Mouse (Mus musculus) left cerebral cortex, postnatal 10 days (tissue): Measurements from ENCODE around the gene Gprin1. TPM values are rescaled to one million over a fixed set of nuclear protein-coding genes. Genes with fewer than 3 reads are reported as not detected.
"Not testable (repeated sequence)": the region's sequence is repeated elsewhere in the genome, so short reads cannot be mapped to it uniquely, and the experiment has no call there.

Source experiments
- DNase-seq, 2 experiments: peaks; one replicate each; pipeline ENCODE4 v3.0.0; 2021 to 2022; ENCODE audit warnings: low spot score in 2 of 2, mixed read lengths in 1 of 2; ENCODE audit errors: extremely low spot score in 1 of 2
- intact Hi-C: fragments of 180-260 bp; cut with DNase I; formaldehyde crosslinking; loops from one replicate; pipeline ENCODE4 v1.15.1; 2025
- total RNA-seq, 2 experiments: library from RNA; stranded (reverse); gene quantifications; 2 replicates each; pipeline ENCODE4 v1.2.3; 2021

The Gprin1 gene
- 100 to 1,000 TPM; 213 to 226 TPM for total RNA-seq

DNA sequence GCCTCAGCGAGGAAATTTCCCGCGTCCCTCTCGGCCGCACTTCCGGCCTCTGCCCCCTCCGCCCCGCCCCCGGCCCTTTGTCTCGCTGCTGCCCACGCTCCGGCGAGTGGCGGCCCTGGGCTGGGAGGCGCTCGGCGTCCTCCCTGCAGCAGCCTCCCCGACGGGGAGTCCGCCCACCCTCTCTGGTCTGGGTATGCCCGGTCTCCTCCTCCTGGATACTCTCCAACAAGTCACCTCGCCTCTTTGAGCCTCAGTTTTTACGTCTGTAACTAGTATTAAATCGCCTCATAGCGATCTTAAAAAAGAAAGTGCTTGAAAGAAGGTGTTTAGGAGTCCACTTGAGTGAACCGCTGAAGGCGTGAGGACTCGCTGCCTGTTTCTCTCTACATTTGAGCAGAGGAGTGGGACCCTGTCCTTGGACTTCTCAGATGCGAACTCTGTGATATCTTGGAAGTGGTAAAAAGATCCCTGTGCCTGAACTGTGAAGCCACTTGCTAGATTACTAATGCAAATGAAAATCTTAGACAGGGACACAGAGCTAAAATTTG is at the start of gene Gprin1:
Gene Gprin1 (minus strand): TSS at position 11 of the 548 bp plus-strand sequence.
- no peak for DNase-seq
- intact Hi-C loops, result no loop called here

DNA sequence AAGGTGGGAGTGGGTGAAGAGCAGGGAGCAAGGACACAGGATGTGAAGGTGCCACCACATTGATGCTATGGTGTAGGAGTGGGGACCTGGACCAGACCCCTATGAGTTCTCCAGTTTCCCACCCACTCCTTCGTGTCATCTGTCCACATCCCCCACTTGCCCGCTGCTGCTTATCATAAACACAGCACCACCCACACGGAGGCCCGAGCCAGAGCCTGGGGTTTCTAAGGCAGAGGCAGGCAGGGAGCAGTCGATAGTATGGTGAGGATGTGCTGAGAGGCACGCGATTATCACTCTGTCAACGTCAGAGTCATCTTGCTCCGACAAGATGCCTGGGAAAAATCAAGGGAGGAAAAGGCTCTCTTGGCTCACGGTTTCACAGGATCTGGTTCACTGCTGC is 49.1 kb upstream of the Gprin1 start:
- intact Hi-C loops, result loop anchor here (2.0 to 5.0 kb wide), 3 partner anchors 81 to 379 kb away; no protein-coding TSS in a partner anchor
- DNase-seq, result peak in 1 of 2 experiments; percentile 65

- intact Hi-C loops, result loop anchor here (2.0 to 5.0 kb wide), 3 partner anchors 81 to 379 kb away; no protein-coding TSS in a partner anchor
- peak in 1 of 2 experiments; percentile 59 for DNase-seq
Measured at GRCm38 (mm10) chr13:54797861-54798643, 48.4 kb upstream of the Gprin1 start.

GRCm38 (mm10) chr13:54797356-54797755 is 47.7 kb upstream of the Gprin1 start:
- intact Hi-C loops, result loop anchor here (5.0 kb wide), 2 partner anchors 80 to 380 kb away; no protein-coding TSS in a partner anchor
- peak in 1 of 2 experiments; percentile 49 for DNase-seq

DNA sequence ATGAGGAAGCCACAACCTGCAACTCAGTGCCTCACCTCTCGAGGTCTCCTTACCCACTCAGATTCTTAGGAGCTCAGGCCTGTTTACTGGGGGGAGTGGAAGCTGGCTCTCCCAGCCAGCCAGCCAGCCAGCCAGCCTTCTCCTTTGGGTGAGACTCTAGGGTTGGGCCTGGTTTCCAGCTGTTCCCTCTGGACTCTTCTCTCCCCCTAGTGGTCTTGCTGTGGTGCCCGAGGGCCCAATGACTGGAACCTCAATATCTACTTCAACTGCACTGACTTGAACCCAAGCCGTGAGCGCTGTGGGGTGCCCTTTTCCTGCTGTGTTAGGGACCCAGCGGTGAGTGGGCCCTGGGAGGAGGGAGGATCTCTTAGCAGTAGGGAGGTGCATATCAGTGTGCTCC is 45.2 kb upstream of the Gprin1 start:
- intact Hi-C loops, result loop anchor here (5.0 kb wide), 2 partner anchors 78 to 382 kb away; no protein-coding TSS in a partner anchor
- DNase-seq, result no peak

DNA sequence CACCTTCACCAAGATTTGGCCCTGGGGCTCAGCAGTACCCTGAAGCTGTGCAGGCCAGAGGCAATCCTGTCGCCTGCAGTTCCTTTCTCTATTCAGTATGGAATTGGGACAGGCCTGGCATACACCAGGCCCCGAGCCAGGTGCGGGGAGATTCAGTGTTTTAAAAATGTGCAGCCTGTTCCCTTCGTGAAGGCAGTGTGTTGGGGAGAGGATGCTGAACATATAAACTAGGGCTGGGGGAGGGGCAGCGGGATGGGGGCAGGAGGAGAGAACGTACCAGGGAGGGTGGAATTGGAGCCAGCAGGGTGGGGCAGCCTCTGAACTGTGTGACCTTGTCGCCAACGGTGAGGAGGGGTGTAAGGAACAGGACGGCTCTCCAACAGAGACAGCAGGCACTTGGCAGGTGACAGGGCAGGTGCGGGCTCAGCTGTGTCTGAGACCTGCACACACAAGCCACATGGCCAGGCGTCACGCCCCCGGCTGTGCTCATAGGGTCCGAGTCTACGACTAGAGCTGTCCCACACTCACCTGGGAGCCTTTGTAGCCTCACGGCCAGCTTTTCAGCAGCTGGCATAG is 44.4 kb upstream of the Gprin1 start:
- intact Hi-C loops, result no loop called here
- peak in 1 of 2 experiments; percentile 64 for DNase-seq

DNA sequence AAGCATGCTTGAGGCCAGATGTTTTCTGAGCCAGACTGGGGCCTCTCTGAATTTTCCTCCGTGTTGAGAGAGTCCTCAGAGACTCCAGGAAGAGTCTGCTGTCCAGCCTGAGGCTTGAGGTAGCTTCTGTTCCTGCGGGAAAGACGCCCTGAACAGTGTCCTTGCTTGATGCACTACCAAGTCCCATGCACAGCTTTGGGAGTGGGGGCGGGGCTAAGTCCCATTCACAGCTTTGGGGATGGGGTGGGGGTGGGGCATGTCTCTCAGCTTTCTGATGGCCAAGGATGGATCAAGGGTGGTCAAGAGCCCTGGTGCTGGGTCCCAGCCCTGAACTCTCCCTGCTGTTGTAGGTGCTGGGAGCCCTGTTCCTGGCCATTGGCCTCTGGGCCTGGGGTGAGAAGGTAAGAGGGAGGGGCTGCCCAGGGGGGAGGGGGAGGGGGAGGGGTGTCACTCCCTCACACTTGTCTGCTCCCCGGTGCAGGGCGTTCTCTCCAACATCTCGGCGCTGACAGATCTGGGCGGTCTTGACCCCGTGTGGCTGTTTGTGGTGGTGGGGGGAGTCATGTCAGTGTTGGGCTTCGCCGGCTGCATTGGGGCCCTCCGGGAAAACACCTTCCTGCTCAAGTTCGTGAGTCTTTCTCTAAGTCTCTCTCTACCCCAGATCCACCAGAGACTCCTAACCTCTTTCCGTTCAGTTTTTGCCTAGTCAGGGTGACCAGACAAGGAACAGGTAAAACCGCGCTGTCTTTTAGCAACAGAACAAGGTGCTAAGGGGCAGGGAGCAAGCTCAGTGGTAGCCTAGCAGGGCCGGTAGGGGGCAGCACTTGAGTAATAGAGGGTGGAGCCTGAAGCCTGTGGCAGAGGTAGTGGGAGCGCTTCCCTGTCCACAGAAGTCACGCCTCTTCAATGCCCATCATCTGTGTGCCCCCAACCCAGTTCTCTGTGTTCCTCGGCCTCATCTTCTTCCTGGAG is 42.9 kb upstream of the Gprin1 start:
- DNase-seq, result no peak
- intact Hi-C loops, result no loop called here

DNA sequence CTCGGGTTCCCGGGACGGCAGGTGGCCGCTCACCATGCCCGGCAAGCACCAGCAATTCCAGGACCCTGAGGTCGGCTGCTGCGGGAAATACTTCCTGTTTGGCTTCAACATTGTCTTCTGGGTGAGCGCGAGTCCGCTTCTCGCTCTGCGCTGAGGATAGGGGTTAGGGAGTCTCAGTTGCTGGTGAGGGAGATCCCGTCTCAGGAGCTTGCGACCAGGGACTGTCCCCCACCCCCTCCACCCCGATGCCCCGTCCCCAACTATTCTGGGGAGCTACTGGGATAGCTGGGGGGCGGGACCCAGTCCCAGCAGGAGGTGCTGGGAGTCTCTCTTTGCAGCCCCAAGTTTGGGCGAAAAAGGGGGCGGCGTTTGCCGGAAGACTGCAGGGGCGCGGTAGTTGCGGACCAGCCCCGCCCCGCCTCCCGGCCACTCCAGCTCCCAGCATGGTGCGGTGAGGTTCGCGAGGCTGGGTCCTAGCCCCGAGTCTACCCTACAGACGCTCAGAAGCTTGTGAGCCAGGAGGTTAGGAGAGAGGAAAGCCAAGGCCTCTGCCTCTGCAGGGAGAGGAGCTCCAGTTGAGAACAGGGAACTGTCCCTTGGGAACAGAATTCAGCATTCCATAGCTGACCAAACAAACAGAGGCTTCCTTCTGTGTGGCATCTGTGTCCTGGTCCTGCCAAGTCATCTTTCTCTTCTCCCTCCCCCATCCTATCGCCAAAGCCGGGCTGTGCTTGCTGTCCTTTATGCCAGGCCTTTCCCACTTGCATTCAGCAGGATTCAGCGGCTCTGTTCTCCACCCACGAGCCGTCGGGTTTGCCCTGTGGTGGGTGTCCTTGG is 40.1 kb upstream of the Gprin1 start:
- intact Hi-C loops, result no loop called here

DNA sequence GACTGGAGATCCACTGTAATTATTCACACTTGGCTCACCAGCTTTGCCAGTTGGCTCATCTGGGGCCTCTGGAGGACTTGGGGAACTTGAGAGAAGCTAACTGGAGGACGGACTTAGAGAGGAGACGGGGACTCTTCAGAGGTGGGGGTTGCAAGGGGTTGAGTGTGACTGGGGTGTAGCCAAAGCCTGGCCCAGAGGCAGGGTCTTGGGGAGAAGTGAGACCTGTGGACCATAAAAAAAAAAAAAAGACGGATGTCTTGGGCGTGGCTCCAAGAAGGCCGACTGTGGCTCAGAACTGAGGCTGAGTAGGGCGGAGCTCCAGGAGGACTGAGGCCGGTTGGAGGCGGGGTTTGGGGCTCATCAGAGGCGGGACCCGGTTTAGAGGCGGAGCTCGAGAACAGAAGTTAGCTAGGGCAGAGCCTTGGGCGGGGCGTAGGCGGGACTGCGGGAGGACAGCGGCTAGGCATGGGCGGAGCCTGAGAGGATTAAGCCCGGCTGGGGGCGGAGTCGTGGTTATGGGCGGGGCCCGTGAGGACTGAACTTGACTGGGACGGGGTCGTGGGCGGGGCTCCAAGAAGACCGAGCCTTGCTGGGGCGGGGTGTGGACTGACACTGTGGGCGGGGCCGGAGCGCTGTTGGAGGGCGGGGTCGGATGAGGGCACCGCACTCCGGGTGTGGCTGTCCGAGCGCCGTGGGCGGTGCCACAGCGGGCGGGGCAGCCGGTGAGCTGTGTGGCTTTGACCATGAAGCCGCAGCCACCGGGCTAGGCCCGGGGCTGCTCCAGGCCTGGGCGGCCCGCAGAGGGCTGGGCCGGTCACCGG is 39.3 kb upstream of the Gprin1 start, which contains the start of gene Tspan17:
Gene Tspan17 (plus strand): TSS at position 638 of the 821 bp plus-strand sequence.
- intact Hi-C loops, result no loop called here

More for the DNA sequence above, 40.1 kb upstream of the Gprin1 start:
- DNase-seq, result peak in 1 of 2 experiments; percentile 88

GRCm38 (mm10) chr13:54787591-54787990 is 37.9 kb upstream of the Gprin1 start:
- intact Hi-C loops, DNase-seq: not testable (repeated sequence)

More for the DNA sequence above, 39.3 kb upstream of the Gprin1 start, which contains the start of gene Tspan17:
- DNase-seq, result peak; percentile 86 to 98

GRCm38 (mm10) chr13:54783698-54784097 is 34.0 kb upstream of the Gprin1 start, which contains the start of gene Eif4e1b:
TSS of gene Eif4e1b (plus strand) at chr13:54783998.
- DNase-seq, result no peak
- intact Hi-C loops, result no loop called here

GRCm38 (mm10) chr13:54783235-54783634 is 33.6 kb upstream of the Gprin1 start:
- intact Hi-C loops, result no loop called here
- no peak for DNase-seq

DNA sequence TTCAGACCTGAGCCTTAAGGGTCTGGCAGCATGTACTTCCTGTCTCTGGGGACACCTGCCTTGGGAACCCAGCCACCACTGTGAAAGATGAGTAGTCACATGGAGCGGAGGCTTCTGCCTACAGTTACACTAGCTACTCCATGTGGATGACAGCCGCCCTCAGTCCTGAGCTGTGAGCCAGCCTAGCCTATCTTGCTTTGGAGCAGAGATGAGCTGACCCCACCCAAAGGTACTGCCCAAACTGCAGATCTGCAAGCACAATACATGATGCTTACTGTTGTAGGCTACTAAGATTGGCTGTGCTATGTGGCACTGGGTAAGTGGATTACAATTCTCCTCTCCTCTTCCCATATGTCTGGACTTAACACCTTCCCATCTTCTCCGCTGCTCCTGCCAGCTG is 31.4 kb upstream of the Gprin1 start:
- intact Hi-C loops, result no loop called here
- DNase-seq, result no peak

GRCm38 (mm10) chr13:54780592-54780991 is 30.9 kb upstream of the Gprin1 start:
- DNase-seq, result peak in 1 of 2 experiments; percentile 80
- intact Hi-C loops, result no loop called here

- intact Hi-C loops, result no loop called here
- no peak for DNase-seq
Measured at GRCm38 (mm10) chr13:54767012-54767411, 17.3 kb upstream of the Gprin1 start.

GRCm38 (mm10) chr13:54766192-54766768 is 16.6 kb upstream of the Gprin1 start, which contains the start of gene Sncb:
TSS of gene Sncb (minus strand) at chr13:54766595.
- peak; percentile 83 to 89 for DNase-seq
- intact Hi-C loops, result no loop called here
